Mouse (Mus musculus) megakaryocyte, embryonic 14.5 days (primary cell): ENCODE measurements around the gene Vps35. TPM values are rescaled to one million over a fixed set of nuclear protein-coding genes. Genes with fewer than 3 reads are reported as not detected.

Experiments used
- H3K27me3 ChIP-seq: replicated peaks from 2 replicates; pipeline ENCODE3; 2012; ENCODE audit warnings: inconsistent platforms
- H3K36me3 ChIP-seq: replicated peaks from 2 replicates; pipeline ENCODE3; 2012; ENCODE audit warnings: low read length, inconsistent platforms, mixed read lengths
- H3K4me1 ChIP-seq: 2 replicates; pipeline ENCODE4 v1.6.1; 2012; ENCODE audit warnings: inconsistent platforms
- H3K4me3 ChIP-seq: replicated peaks from 2 replicates; pipeline ENCODE3; 2012; ENCODE audit warnings: moderate library complexity, mild to moderate bottlenecking, inconsistent platforms
- H3K9me3 ChIP-seq: 2 replicates; pipeline ENCODE4 v1.6.1; 2012; ENCODE audit warnings: inconsistent platforms
- FLI1 ChIP-seq: IDR thresholded peaks from 2 replicates; pipeline ENCODE4 v1.6.1; 2012; ENCODE audit warnings: low read length, inconsistent platforms, mixed read lengths
- GATA1 ChIP-seq: IDR thresholded peaks from 3 replicates; pipeline ENCODE4 v1.6.1; 2012; ENCODE audit warnings: mixed read lengths, low read length, inconsistent platforms, borderline replicate concordance
- polyA plus RNA-seq: library from polyadenylated mRNA; stranded (reverse); fragments of >175 nt; gene quantifications from 2 replicates; pipeline ENCODE4 v1.2.3, GENCODE M21; 2012; ENCODE audit warnings: low replicate concordance; ENCODE audit not compliant: insufficient read depth

Vps35 gene
- polyA plus RNA-seq, 1 experiment: 3.8 TPM

DNA sequence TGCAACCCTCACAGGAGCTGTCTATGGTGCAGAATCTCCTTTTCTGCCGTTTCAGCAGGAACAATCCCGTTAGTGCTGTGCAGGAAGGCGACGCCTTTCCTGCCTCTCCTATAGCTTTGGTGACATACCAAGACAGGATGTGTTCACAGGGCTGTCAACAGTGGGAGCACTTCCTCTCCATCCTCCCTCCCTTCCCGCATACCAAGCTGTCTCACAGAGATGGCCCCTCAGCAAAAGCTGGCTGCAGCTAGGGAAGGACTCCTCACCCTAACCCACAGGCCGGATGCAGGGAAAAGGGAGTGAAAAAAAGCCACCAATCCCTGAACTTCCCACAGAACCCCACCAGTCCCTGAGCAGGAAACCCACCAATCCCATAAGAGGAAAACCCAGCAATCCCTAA lies 78.6 kb downstream of the Vps35 start:
- TF ChIP-seq GATA1: no peak
- no peak for TF ChIP-seq FLI1
- peaks cover 19% of the 10 kb centered on the region for H3K4me1 ChIP-seq
- no peaks in the 10 kb centered on the region for H3K36me3 ChIP-seq
- peaks cover 9% of the 10 kb centered on the region for H3K27me3 ChIP-seq
- peaks cover 2% of the 10 kb centered on the region; the same call in 1 of the 2 replicates for H3K9me3 ChIP-seq
- peak overlapping the region; percentile 47 for H3K4me3 ChIP-seq

DNA sequence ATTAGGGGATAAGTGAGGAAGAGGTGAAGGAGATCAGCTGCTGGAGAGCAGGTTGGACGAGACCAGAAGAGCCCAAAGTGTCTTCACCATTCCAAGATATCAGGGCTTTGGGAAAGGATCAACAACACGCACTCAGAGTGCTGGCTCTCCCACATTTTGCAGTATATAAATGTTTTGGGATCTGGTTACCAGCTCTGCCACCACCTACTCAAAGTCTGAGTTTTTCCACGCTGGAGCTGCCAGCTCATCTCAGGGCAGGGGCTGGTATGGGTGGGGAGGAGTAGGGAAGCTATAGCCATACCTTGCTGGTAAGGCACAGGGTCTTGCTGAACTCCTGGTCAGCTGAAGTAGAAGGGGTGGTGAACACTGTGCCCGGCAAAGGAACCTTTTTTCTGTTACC lies 79.4 kb downstream of the Vps35 start:
- Histone ChIP-seq H3K9me3 (peaks cover 2% of the 10 kb centered on the region; the same call in 1 of the 2 replicates), H3K27me3 (peaks cover 9% of the 10 kb centered on the region), H3K4me3 (no peak overlapping the region), H3K4me1 (peaks cover 19% of the 10 kb centered on the region), H3K36me3 (no peaks in the 10 kb centered on the region)
- TF ChIP-seq FLI1 (no peak), GATA1 (no peak)

Other genes starting within 250 kb of the Vps35 start
- gene Fbxw9, start 239.7 kb downstream of the Vps35 start, polyA plus RNA-seq: 14.6 and 15.5 TPM in 2 replicates
- gene Gm5741, start 231.8 kb downstream of the Vps35 start, polyA plus RNA-seq: 8.7 TPM in 1 of 2 replicates, not detected in the other
- gene Dhps, start 228.0 kb downstream of the Vps35 start, polyA plus RNA-seq: 43.5 and 103 TPM in 2 replicates
- gene Wdr83os, start 219.1 kb downstream of the Vps35 start, polyA plus RNA-seq: 8.8 and 10.6 TPM in 2 replicates
- 19.7 TPM in 1 of 2 replicates, not detected in the other for gene Wdr83, start 218.5 kb downstream of the Vps35 start, polyA plus RNA-seq
- gene Man2b1, start 216.5 kb downstream of the Vps35 start, polyA plus RNA-seq: 3.8 and 26.4 TPM in 2 replicates
- not detected in 2 replicates for gene Zfp791, start 176.7 kb downstream of the Vps35 start, polyA plus RNA-seq
- not detected in 2 replicates for gene Cks1brt, start 147.9 kb downstream of the Vps35 start, polyA plus RNA-seq
- not detected in 2 replicates for gene Olfr371, start 73.8 kb downstream of the Vps35 start, polyA plus RNA-seq
- 5.9 TPM in 1 of 2 replicates, not detected in the other for gene Orc6, start 170 bp downstream of the Vps35 start, polyA plus RNA-seq
- 4.2 TPM in 1 of 2 replicates, not detected in the other for gene Mylk3, start 86.5 kb upstream of the Vps35 start, polyA plus RNA-seq
- gene 4921524J17Rik, start 133.0 kb upstream of the Vps35 start, polyA plus RNA-seq: 34.8 TPM in 1 of 2 replicates, not detected in the other
- gene Gpt2, start 192.8 kb upstream of the Vps35 start, polyA plus RNA-seq: 2.5 and 4.4 TPM in 2 replicates